Mouse (Mus musculus) olfactory bulb, adult 2 months (tissue): ENCODE measurements at regions not wholly inside any gene's neighbourhood (a gene's known extent, or its start where the extent isn't known, plus 50 kb on each side); places are given as distances from the start of the nearest gene placed in this dataset.

ENCODE experiments used
- CTCF ChIP-seq: fragments of 200-500 bp; IDR thresholded peaks from 2 replicates; pipeline ENCODE4 v1.5.1; 2012; ENCODE audit warnings: low read depth, mild to moderate bottlenecking, low read length, moderate library complexity; ENCODE audit not compliant: insufficient read depth
- POLR2A ChIP-seq: fragments of 200-500 bp; IDR thresholded peaks from 2 replicates; pipeline ENCODE4 v1.6.1; 2012; ENCODE audit warnings: mild to moderate bottlenecking, low read depth, low read length, moderate library complexity; ENCODE audit not compliant: insufficient read depth

DNA sequence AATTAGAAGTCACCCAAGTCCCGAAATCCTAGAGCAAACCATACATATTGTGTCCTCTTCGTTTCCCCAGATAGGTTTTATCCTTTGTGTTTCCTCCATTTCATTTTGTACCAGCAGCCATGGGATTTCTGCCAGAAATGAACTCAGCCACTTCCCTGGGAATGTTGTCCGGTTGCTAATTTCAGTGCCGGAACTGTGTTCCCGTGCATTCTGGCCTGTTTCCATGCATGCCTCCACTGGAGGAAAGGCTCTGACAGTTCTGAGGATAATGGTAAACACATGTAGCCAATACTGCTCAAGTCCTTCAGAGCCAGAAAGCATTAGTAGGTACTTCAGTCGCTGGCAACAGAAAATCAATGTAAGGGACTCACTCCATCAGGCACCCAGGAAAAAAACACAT is 112.8 kb upstream of the Tbx18 start:
- TF ChIP-seq CTCF (no peak), POLR2A (no peak)
